Mouse (Mus musculus): Measurements from ENCODE around the gene Prkcg. TPM values are rescaled to one million over a fixed set of nuclear protein-coding genes. Genes with fewer than 3 reads are reported as not detected.

The Prkcg gene
- total and polyA plus RNA-seq, 3 experiments = 0.15 to 3.0 (median 0.17) TPM

DNA sequence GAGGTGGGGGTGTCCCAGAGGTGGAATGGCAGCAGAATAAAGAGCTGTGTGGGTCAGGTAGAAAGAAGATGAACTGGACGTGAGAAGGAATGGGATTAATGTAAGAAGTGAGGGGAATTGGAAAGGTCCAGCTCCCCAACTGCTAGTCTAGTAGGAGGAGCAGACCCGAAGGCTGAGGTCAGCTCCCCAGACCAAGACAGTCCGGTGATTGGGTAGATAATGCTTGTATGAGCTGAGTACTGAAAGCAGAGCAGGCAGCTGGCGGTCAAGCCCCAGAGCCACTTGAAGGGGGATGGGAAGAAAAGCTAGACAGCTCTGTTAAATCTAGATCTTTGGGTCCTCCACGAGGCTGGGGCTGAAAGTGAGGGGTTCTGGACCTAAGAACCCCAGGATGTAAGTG is 44.6 kb downstream of the Prkcg start:
- H3K27me3 ChIP-seq (replicated peaks) = peaks cover 6% of the 10 kb centered on the region

DNA sequence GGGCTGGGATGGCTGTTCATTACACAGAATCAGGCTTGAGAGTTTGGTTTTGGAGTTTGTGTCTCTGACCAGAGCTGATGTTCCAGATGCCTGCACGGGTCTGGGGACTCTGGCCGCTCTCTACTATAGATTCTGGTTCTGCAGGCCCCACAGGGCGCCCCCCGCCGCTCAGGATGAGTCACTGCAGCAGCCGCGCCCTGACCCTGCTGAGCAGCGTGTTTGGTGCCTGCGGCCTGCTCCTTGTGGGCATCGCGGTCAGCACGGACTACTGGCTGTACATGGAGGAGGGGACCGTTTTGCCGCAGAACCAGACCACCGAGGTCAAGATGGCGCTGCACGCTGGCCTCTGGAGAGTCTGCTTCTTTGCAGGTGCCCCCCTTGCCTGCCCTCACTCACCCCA is 47.4 kb downstream of the Prkcg start:
- in situ Hi-C loops (cut with MboI; ENCODE audit: low pct_ligation_motif_present, low pct_unique_long_range_greater_than_20kb, low sequenced_read_pairs) (no loop called here), dilution Hi-C loops (cut with MboI; ENCODE audit: extremely low pct_ligation_motif_present, extremely low pct_unique_long_range_greater_than_20kb, low sequenced_read_pairs) (no loop called here)
- H3K4me3 ChIP-seq (replicated peaks in 1 of 3; ENCODE audit: low read depth in 2 of 3, low read length in 2 of 3, poor library complexity in 1 of 3) = no peak overlapping the region
- DNase-seq (ENCODE audit: extremely low read depth) = no peak
- H3K79me2 ChIP-seq (replicated peaks; ENCODE audit: control insufficient read depth, extremely low read depth, insufficient read depth, poor library complexity, severe bottlenecking) = no peaks in the 10 kb centered on the region
- H3K27me3 ChIP-seq (replicated peaks) = peaks cover 6% of the 10 kb centered on the region
- no peak overlapping the region for H3K9ac ChIP-seq (ENCODE audit: insufficient read depth, low read depth)
- H3K9me3 ChIP-seq (replicated peaks; ENCODE audit: low read length) = no peaks in the 10 kb centered on the region
- H3K36me3 ChIP-seq (replicated peaks in 1 of 2; ENCODE audit: control insufficient read depth in 1 of 2, insufficient read depth in 1 of 2, low read length in 1 of 2) = no peaks in the 10 kb centered on the region
- 0 out of 4 replicates have a peak, but pooled peaks of 1 of the 2 experiments have one; percentile 3 for TF ChIP-seq CTCF (conservative IDR thresholded peaks at IDR 0.05 in 1 of 2, IDR thresholded peaks at IDR 0.05 in 1 of 2; ENCODE audit: low read depth in 2 of 2, low read length in 2 of 2)
- no peak for TF ChIP-seq IRF4 (IDR thresholded peaks at IDR 0.05; ENCODE audit: low read depth, low read length)
- H3K27ac ChIP-seq (ENCODE audit: insufficient read depth, low read depth) = no peak overlapping the region
- no peak overlapping the region for H3K4me2 ChIP-seq (ENCODE audit: insufficient read depth, low read depth, poor library complexity, severe bottlenecking)
- peaks cover 6 to 8% of the 10 kb centered on the region in 2 experiments; a peak in 2 of 4 replicates for H3K4me1 ChIP-seq (ENCODE audit: control insufficient read depth in 1 of 2, insufficient read depth in 2 of 2)

More for the DNA sequence above, 44.6 kb downstream of the Prkcg start:
- in situ Hi-C loops (cut with MboI; ENCODE audit: low pct_ligation_motif_present, low pct_unique_long_range_greater_than_20kb, low sequenced_read_pairs) = no loop called here
- Histone ChIP-seq H3K4me3 (replicated peaks in 1 of 3; ENCODE audit: low read depth in 2 of 3, low read length in 2 of 3, poor library complexity in 1 of 3) (no peak overlapping the region), H3K79me2 (replicated peaks; ENCODE audit: control insufficient read depth, extremely low read depth, insufficient read depth, poor library complexity, severe bottlenecking) (no peaks in the 10 kb centered on the region), H3K4me2 (ENCODE audit: insufficient read depth, low read depth, poor library complexity, severe bottlenecking) (no peak overlapping the region), H3K36me3 (replicated peaks in 1 of 2; ENCODE audit: control insufficient read depth in 1 of 2, insufficient read depth in 1 of 2, low read length in 1 of 2) (no peaks in the 10 kb centered on the region), H3K9me3 (replicated peaks; ENCODE audit: low read length) (no peaks in the 10 kb centered on the region), H3K9ac (ENCODE audit: insufficient read depth, low read depth) (no peak overlapping the region), H3K4me1 (ENCODE audit: control insufficient read depth in 1 of 2, insufficient read depth in 2 of 2) (peaks cover 1% of the 10 kb centered on the region in 2 experiments; a peak in 2 of 4 replicates), H3K27ac (ENCODE audit: insufficient read depth, low read depth) (no peak overlapping the region)
- dilution Hi-C loops (cut with MboI; ENCODE audit: extremely low pct_ligation_motif_present, extremely low pct_unique_long_range_greater_than_20kb, low sequenced_read_pairs) = no loop called here
- TF ChIP-seq POLR2A (IDR thresholded peaks at IDR 0.05; ENCODE audit: low read depth, low read length) (no peak), RAD21 (IDR thresholded peaks at IDR 0.05; ENCODE audit: low read depth, low read length) (no peak), TCF12 (IDR thresholded peaks at IDR 0.05; ENCODE audit: low read depth, low read length) (no peak), JUND (conservative IDR thresholded peaks at IDR 0.05; ENCODE audit: low read depth, low read length) (no peak), ETS1 (conservative IDR thresholded peaks at IDR 0.05; ENCODE audit: low read depth, low read length) (no peak), USF1 (IDR thresholded peaks at IDR 0.05; ENCODE audit: low read depth, low read length) (no peak), HCFC1 (IDR thresholded peaks at IDR 0.05; ENCODE audit: low read depth, low read length) (no peak), MAZ (IDR thresholded peaks at IDR 0.05; ENCODE audit: low read depth, low read length) (no peak), SIN3A (IDR thresholded peaks at IDR 0.05; ENCODE audit: low read length) (no peak), PAX5 (IDR thresholded peaks at IDR 0.05; ENCODE audit: low read length) (no peak), BHLHE40 (IDR thresholded peaks at IDR 0.05; ENCODE audit: low read depth, low read length) (no peak), ZKSCAN1 (IDR thresholded peaks at IDR 0.05; ENCODE audit: borderline replicate concordance, low read depth, low read length) (no peak), MXI1 (IDR thresholded peaks at IDR 0.05; ENCODE audit: low read depth, low read length) (no peak), ZMIZ1 (IDR thresholded peaks at IDR 0.05; ENCODE audit: low read depth, low read length) (no peak), NRF1 (IDR thresholded peaks at IDR 0.05; ENCODE audit: low read depth, low read length) (no peak), USF2 (conservative IDR thresholded peaks at IDR 0.05; ENCODE audit: low read depth, low read length) (no peak)
- no peak for DNase-seq (ENCODE audit: extremely low read depth)
